Mouse (Mus musculus): Measurements from ENCODE around the gene Hdac1.

The Hdac1 gene

GRCm38 (mm10) chr4:129476047-129476446 lies 66.5 kb downstream of the Hdac1 start:
- DNase-seq (ENCODE audit: low spot score in 2 of 2), result no peak
